Mouse (Mus musculus): ENCODE data around the gene Wipf3.

Wipf3 gene

DNA sequence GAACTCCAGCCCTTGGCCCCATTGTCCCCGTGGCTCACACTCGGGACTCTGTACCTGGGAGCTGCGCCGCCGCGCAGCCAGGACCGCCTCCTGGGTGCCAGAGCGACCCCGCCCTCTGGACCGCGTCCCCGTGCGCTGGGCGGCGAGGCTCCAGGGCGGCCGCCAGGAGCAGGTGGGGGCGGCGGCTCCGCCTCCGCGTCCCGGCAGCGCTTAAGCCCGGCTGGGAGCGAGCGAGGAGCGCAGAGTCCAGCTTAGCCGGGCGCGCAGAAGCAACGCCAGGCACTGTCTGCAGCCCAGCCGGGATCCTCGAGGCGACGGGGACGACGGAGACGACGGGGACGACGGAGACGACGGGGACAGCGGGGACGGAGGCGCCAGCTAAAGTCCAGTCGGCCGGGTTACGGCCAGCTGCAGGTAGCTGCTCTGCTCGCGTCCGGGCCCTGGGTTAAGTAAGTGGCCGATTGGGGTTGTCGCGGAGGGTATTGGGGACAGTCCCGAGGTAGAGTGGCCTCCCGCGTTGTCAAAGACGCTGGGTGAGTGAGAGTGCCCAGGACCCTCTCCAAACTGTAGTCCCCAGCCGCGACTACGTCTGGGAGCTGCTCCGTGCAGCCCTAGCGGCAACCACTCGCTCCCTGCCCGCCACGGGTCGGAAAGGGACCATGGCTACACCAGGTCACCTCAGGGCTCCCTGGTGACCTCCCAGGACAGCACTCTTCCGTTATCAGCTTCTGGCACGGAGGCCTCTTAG lies at the start of gene Wipf3:
TSS of gene Wipf3 (plus strand) at position 157 of the 748 bp plus-strand sequence.
- peak; percentile 4 for DNase-seq (ENCODE audit: low spot score)

- DNase-seq (ENCODE audit: low spot score), result no peak
Measured at GRCm38 (mm10) chr6:54382636-54383035, 46.8 kb upstream of the Wipf3 start.

DNA sequence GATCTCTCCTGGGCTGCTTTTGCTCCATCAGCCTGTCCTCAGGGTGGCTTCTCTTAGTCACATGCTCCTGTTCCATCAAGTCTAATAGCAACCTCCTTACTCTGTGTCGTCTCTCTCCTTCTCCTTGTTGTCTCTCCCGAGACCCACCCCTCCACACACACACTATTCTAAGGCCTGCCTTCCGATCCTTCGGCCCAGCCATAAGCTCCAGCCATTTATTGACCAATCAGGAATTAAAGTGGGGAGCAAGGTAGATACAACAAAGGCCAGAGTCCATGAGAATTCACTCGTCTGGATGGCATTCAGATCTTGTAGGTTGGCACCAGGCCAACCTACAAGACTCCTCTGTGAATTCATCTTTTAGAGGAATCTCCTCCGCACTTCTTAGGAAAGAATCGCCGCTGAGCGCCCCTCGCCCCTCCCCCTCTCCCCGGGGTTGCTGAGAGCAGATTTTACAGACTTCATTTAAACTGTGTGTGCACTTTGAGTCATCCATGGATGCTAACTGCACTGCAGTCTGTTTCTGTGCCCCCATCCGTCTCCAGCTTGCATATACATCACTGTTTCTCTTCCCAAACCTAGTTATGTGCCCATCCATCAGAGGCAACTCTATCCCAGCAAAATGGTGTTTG lies 45.4 kb upstream of the Wipf3 start:
- DNase-seq (ENCODE audit: low spot score), result no peak

DNA sequence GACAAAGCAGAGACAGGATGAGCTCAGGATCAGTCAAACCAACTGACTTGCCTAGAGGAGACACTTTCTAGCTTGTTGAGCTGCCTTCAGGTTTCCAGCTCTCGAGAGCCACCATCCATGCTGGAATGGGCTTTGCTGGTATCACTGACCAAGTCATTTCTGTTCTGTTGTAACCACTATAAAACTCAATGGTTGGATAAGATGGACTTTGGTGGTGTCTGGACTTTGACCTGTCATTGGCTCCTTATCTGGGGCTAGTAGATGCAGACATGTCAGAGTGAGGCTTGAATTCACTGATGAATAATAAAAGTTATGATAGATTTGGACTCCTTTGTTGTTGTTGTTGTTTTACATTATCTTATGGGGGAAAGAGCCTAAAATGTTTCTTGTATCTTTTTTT lies 44.6 kb upstream of the Wipf3 start:
- DNase-seq (ENCODE audit: low spot score), result no peak

DNA sequence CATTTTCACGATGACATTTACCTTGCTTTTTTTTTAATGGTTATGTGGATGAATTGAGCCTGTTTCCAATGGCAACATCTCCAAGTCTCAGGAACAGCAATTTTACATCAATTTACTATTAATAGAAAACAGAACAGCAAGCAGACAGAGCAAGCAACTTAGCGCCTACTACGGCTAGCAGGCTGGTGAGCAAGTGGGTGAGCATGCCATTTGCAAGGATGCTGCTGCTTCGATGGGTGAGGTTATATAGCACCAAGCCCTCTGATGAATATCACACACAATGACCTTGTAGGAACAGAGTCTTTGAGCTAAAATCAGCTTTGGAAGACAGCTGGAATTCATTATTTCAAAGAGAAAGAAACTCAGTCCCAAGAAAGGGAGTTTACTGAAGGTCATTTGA lies 43.0 kb upstream of the Wipf3 start:
- no peak for DNase-seq (ENCODE audit: low spot score)

DNA sequence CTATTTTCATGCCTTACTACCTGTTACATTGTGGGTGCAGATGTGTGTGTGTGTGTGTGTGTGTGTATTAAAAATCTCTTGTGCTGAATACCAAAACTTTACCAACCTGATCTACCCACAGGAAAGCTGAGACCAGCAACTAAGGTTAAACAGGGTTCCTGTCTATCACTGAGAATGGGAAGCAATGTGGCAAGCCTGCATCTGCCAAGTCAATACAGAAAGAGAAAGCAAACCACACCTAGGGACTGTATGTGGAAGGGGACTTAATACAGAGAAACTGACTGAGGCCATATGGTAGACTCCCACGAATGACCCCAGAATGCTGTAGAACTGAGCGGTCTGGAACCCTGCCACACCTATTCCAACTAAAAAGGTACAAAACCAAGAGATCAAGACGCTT lies 42.4 kb upstream of the Wipf3 start:
- DNase-seq (ENCODE audit: low spot score), result no peak

DNA sequence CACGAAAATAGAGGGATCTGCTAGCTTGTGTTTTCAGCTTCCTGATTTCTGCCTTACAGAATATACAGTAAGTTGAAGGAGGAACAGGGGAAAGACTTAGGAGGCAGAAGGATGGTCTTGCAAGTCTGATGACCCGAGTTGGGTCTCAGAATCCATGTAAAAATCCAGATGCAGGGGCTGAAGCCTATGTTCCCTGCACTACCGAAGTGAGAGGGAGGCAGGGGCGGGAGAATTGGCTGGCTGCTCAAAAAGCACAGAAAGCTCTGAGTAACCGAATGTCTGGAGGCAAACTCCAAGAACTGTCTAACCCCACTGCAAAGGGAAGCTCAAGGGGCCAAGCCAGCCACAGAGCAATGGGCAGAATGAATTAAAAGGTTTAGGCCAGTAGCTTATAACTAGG lies 41.7 kb upstream of the Wipf3 start:
- DNase-seq (ENCODE audit: low spot score), result no peak

DNA sequence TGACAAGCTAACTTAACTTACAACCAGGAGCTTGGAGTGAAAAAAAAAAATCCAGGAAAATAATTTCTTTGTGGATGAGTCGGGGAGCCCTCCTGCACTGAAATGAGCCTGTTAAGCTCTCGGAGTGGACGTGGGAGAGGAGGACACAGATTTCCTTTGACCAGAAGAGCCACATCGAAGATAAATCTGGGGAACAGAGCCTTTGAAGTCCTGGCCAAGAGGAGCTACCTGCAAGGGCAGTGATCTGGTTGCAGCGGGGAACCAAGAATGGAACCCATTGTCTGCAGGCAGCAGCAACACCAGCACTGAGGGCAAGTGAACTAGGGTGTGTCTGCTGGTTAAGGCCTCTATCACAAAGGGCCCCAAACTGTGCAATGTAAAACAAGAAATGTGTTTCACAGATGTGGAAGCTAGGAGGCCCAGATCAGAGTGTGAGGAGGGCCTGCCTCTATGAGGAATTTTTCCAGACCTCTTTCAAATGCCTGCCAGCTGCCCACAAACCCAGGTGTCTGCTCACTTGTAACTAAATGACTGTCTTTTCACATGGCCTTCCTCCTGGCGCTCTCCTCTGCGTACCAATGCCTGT lies 40.6 kb upstream of the Wipf3 start:
- no peak for DNase-seq (ENCODE audit: low spot score)

- no peak for DNase-seq (ENCODE audit: low spot score)
Measured at GRCm38 (mm10) chr6:54391765-54392164, 37.6 kb upstream of the Wipf3 start.

DNA sequence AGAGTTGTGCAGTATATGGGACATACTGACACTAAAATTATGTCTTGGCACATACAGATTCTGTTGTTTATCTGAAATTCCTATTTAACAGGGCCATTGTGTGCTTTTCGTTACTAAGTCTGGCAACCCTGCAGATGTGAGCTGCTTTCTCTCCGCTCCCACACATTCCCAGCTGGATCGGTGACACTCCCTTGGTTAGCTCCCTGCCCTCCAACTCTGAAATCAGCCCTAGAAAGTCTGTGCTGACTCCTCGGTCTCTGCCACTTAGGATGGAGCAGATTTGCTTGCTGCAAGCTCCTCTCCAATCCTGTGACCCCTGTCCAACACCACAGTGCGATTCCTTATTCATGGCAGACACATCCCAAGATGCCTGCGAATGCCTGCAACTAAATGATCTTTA lies 35.5 kb upstream of the Wipf3 start:
- DNase-seq (ENCODE audit: low spot score), result no peak

DNA sequence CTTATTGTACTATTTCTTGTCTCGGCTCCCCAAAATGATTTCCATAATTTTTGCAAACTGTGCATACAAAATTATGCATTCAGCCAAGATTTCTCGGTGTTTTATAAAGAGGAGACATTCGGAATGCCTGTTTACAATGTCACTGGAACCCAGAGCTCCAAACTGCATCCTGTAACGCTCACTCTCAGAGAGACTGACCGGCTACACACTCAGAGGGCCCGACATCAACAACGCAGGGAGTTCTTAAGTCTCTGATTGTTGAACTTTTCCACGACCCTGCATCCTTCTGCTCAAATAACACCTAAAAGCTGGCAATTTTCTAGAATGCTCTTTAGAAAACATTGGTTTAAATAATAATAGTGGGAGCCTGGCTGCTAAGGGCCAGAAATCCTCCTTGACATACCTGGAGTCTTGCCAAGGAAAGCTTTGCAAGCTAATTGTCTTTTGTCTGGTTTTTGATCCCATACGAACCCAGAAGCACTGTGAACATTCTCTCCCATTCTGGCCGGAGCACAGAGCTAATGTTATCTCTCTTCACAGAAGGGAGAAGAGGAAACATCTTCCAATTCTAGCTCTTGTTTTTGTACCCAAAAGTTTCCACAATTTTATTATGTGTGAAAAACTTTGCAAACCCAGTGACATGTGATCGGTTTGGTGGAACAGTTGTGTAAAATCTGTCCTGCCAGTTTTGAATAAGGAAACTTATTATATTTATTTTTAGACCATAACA lies 30.0 kb upstream of the Wipf3 start:
- DNase-seq (ENCODE audit: low spot score), result no peak

GRCm38 (mm10) chr6:54401503-54401902 lies 27.9 kb upstream of the Wipf3 start:
- no peak for DNase-seq (ENCODE audit: low spot score)

DNA sequence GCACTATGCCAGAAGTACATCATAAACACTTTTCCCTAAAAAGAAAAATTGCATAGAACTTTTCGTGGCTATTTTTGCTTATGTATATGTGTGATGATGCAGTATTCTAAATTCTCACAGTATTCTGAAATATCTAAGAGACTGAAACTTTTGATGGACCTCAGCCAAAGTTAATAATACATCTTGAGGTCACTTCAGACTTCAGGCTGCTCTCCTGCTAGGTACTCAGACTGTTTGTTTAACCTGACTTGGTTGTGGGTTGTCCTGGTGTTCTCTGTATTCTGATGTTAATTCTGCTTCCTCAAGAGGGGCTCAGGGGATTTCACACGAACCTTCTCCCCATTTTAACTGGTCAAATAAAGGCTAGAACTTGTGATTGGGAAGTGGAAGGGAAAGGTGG lies 24.5 kb upstream of the Wipf3 start:
- DNase-seq (ENCODE audit: low spot score), result no peak

- no peak for DNase-seq (ENCODE audit: low spot score)
Measured at GRCm38 (mm10) chr6:54406116-54406515, 23.3 kb upstream of the Wipf3 start.

DNA sequence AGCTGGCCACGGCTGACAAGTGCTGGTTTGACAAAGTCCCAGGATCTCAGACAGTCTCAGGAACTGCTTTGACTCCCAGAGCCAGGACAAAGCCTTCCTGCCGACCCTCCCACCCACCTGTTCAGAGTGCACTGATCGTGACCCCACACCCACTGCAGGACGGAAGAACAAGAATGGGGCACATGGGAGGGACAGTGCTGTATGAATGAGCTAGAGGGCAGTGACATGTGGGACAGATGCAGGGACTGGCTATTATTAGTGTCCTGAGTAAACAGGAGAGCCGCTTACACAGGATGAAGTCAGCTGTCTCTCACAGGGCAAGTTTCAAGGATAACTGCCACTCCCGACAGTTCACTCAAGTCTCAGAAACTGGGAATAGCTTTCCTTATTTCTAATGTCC lies 20.1 kb upstream of the Wipf3 start:
- DNase-seq (ENCODE audit: low spot score), result no peak

DNA sequence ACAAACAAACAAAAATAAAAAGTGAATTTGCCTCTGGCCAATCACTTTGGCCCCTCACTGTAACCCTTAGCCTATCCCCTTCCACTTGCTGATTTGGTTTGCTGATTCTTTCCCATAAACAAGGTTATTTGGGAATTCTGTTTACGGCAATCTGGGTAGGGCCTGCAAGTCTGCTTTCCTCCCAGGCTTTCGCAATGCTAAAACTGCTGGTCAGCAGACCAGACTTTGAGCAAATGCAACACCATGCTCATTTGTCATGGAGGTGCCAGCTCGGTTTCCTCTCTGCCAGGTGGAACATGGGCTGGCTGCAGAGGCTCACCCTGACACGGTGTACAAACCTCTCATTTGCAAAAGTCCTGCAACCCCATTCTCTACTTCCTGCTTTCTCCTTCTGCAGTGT lies 19.0 kb upstream of the Wipf3 start:
- no peak for DNase-seq (ENCODE audit: low spot score)

GRCm38 (mm10) chr6:54411591-54411990 lies 17.8 kb upstream of the Wipf3 start:
- no peak for DNase-seq (ENCODE audit: low spot score)

DNA sequence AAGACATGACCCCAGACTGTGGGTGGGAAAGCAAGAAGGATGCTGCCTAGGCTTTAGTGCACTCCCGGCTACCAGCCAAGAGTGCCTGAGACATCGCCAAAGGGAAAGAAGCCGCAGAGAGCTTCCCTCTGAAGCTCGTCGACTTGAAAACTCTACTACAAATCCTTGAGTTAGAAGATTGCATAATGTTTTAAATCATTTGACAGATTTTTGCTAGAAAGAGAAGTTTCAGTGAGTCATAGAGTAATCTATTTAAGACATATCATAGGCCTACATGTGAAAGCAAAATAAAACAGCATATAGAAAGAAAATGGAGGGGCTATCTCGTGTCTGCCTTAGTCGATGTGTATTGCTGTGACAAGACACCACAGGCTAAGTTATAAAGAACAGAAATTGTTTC lies 16.5 kb upstream of the Wipf3 start:
- DNase-seq (ENCODE audit: low spot score), result no peak

DNA sequence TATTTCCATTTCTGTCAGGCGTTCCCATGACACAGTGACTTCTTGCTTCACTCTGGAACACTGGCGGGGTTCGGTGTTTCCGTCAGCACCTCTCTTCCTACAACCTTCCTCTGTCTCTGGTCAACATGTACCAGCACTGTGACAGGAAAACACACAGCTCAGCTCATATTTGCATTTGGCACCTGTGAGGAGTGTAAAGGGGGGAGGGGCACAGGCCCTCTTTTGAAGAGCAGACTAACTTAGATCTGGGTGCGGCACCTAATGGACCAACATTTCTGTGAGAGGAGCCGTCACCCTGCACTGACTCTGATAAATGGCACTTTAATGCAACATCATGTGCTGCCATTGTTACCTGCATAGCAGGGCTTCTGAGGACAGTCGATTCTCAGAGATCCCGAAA lies 4.2 kb upstream of the Wipf3 start:
- DNase-seq (ENCODE audit: low spot score), result no peak

- no peak for DNase-seq (ENCODE audit: low spot score)
Measured at GRCm38 (mm10) chr6:54428850-54429446, 455 bp upstream of the Wipf3 start.

- no peak for DNase-seq (ENCODE audit: low spot score)
Measured at GRCm38 (mm10) chr6:54430221-54430620, 818 bp downstream of the Wipf3 start.

GRCm38 (mm10) chr6:54431761-54432160 lies 2.4 kb downstream of the Wipf3 start:
- DNase-seq (ENCODE audit: low spot score), result no peak

- DNase-seq (ENCODE audit: low spot score), result no peak
Measured at GRCm38 (mm10) chr6:54432191-54432590, 2.8 kb downstream of the Wipf3 start.

All from T-cell, adult 2 months (primary cell).